Mouse (Mus musculus): ENCODE measurements around the gene Tnc.

Gene Tnc

GRCm38 (mm10) chr4:64046831-64047493 lies at the start of gene Tnc:
Gene Tnc, minus strand, starts transcription at chr4:64047015.
- DNase-seq (ENCODE audit: low spot score): no peak

GRCm38 (mm10) chr4:64094221-64094620 lies 47.4 kb upstream of the Tnc start:
- DNase-seq (ENCODE audit: low spot score): no peak

GRCm38 (mm10) chr4:64092857-64093256 lies 46.0 kb upstream of the Tnc start:
- no peak for DNase-seq (ENCODE audit: low spot score)

- no peak for DNase-seq (ENCODE audit: low spot score)
These were observed 42.6 kb upstream of the Tnc start for GRCm38 (mm10) chr4:64089378-64089777.

GRCm38 (mm10) chr4:64087675-64088074 lies 40.9 kb upstream of the Tnc start:
- DNase-seq (ENCODE audit: low spot score): no peak

GRCm38 (mm10) chr4:64085993-64086567 lies 39.3 kb upstream of the Tnc start:
- no peak for DNase-seq (ENCODE audit: low spot score)

- no peak for DNase-seq (ENCODE audit: low spot score)
These were observed 37.0 kb upstream of the Tnc start for GRCm38 (mm10) chr4:64083858-64084257.

- no peak for DNase-seq (ENCODE audit: low spot score)
These were observed 31.3 kb upstream of the Tnc start for GRCm38 (mm10) chr4:64078029-64078619.

GRCm38 (mm10) chr4:64076349-64077025 lies 29.7 kb upstream of the Tnc start:
- DNase-seq (ENCODE audit: low spot score): no peak

- no peak for DNase-seq (ENCODE audit: low spot score)
These were observed 27.9 kb upstream of the Tnc start for GRCm38 (mm10) chr4:64074725-64075124.

- DNase-seq (ENCODE audit: low spot score): no peak
These were observed 20.6 kb upstream of the Tnc start for GRCm38 (mm10) chr4:64067394-64067793.

GRCm38 (mm10) chr4:64065266-64065665 lies 18.5 kb upstream of the Tnc start:
- no peak for DNase-seq (ENCODE audit: low spot score)

- DNase-seq (ENCODE audit: low spot score): no peak
These were observed 12.0 kb upstream of the Tnc start for GRCm38 (mm10) chr4:64058856-64059231.

- DNase-seq (ENCODE audit: low spot score): no peak
These were observed 11.4 kb upstream of the Tnc start for GRCm38 (mm10) chr4:64058048-64058855.

GRCm38 (mm10) chr4:64048177-64048576 lies 1.4 kb upstream of the Tnc start:
- no peak for DNase-seq (ENCODE audit: low spot score)

- no peak for DNase-seq (ENCODE audit: low spot score)
These were observed 2.9 kb downstream of the Tnc start for GRCm38 (mm10) chr4:64043893-64044292.

- no peak for DNase-seq (ENCODE audit: low spot score)
These were observed 3.4 kb downstream of the Tnc start for GRCm38 (mm10) chr4:64043371-64043770.

- no peak for DNase-seq (ENCODE audit: low spot score)
These were observed 7.7 kb downstream of the Tnc start for GRCm38 (mm10) chr4:64039091-64039490.

- DNase-seq (ENCODE audit: low spot score): no peak
These were observed 9.3 kb downstream of the Tnc start for GRCm38 (mm10) chr4:64037513-64037912.

GRCm38 (mm10) chr4:64034724-64035123 lies 12.1 kb downstream of the Tnc start:
- no peak for DNase-seq (ENCODE audit: low spot score)

- no peak for DNase-seq (ENCODE audit: low spot score)
These were observed 13.6 kb downstream of the Tnc start for GRCm38 (mm10) chr4:64033191-64033590.

GRCm38 (mm10) chr4:64029486-64029885 lies 17.3 kb downstream of the Tnc start:
- no peak for DNase-seq (ENCODE audit: low spot score)

Data from ovary, postnatal 10 days (tissue).